Mouse (Mus musculus): ENCODE data around the gene Selenos. TPM values are rescaled to one million over a fixed set of nuclear protein-coding genes. Genes with fewer than 3 reads are reported as not detected.
A peak's percentile ranks its signal among the peaks of the same experiment; 100 is the strongest.

Gene Selenos
- polyA plus RNA-seq, 1 experiment from 2014 or later, result 101 TPM

- no peaks in the 10 kb centered on the region for H3K27me3 ChIP-seq
- H3K4me1 ChIP-seq, result peaks cover 66% of the 10 kb centered on the region
- H3K9me3 ChIP-seq, result no peaks in the 10 kb centered on the region
- H3K4me3 ChIP-seq, result peak overlapping the region; percentile 91
- H3K36me3 ChIP-seq, result no peaks in the 10 kb centered on the region
- WGBS, result under 1% methylated on average over 49 of the region's 77 CpGs
- peak overlapping the region; percentile 71 for H3K4me2 ChIP-seq
- H3K27ac ChIP-seq, result peak overlapping the region; percentile 91
- 0 out of 2 replicates have a peak, but pooled peaks have one; percentile 31 for ATAC-seq (ENCODE audit: borderline replicate concordance, extremely low read depth, low FRiP score, low TSS enrichment)
- H3K9ac ChIP-seq, result peak overlapping the region; percentile 71
Observed at GRCm38 (mm10) chr7:66109855-66110635, 30.6 kb downstream of the Selenos start.

DNA sequence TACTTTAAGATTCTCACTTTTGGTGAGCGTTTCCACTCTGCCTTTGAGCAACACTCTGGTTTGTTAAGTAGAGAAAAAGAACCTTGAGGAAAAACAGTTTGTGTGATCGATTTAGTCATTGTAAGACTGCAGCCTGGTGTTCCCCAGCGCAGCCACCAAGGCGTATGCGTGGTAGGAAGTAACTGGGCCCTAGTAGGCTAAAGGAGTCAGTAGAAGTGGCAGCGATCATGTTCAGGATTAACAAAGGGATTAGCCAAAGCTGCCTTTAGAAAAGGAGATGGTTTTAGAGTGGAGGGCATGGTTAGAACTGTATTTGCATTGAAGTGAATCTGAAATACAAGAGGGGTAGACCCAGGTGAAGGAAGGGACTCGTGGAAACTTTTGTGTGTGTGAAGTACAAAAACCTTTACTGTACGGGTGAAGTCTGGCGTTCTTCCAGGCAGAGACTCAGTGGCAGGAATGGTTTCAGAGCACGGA, 31.2 kb downstream of the Selenos start:
- Histone ChIP-seq H3K27ac (peak overlapping the region; percentile 91), H3K9me3 (no peaks in the 10 kb centered on the region), H3K36me3 (no peaks in the 10 kb centered on the region), H3K4me3 (peak overlapping the region; percentile 91), H3K4me1 (peaks cover 67% of the 10 kb centered on the region), H3K9ac (peak overlapping the region; percentile 71), H3K4me2 (peak overlapping the region; percentile 71), H3K27me3 (no peaks in the 10 kb centered on the region)
- no peak for ATAC-seq (ENCODE audit: borderline replicate concordance, extremely low read depth, low FRiP score, low TSS enrichment)
- WGBS, result under 1% methylated on average over 10 of the region's 10 CpGs

- no peak for ATAC-seq (ENCODE audit: borderline replicate concordance, extremely low read depth, low FRiP score, low TSS enrichment)
- H3K36me3 ChIP-seq, result no peaks in the 10 kb centered on the region
- peaks cover 69% of the 10 kb centered on the region for H3K4me1 ChIP-seq
- H3K27me3 ChIP-seq, result no peaks in the 10 kb centered on the region
- H3K9ac ChIP-seq, result peak overlapping the region; percentile 71; the same call in 1 of the 2 replicates
- no peaks in the 10 kb centered on the region for H3K9me3 ChIP-seq
- 45% methylated on average over 10 of the region's 10 CpGs for WGBS
- H3K4me2 ChIP-seq, result peak overlapping the region; percentile 71
- 0 out of 2 replicates have a peak overlapping the region, but pooled peaks have one; percentile 91 for H3K27ac ChIP-seq
- peak overlapping the region; percentile 91 for H3K4me3 ChIP-seq
Observed at GRCm38 (mm10) chr7:66111211-66111610, 31.8 kb downstream of the Selenos start.

DNA sequence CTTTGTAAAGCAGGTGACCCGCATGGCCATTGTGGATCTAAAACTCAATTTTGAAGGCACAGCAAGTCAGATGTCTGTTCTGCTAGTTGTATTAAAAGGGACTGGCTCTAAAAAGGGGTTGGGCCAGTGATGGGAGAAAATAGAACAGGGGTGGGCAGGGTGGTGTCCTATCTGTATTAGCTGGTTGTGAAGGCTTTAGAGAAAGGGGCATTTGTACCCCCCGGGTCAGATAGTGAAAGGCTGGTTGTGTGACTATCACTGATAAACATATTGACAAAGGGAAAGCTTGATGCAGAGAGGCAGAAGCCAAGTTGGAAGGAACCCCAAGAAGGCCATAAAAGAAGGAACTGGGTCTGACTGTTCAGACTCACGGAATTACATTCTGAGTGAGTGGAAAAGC, 34.1 kb downstream of the Selenos start:
- H3K4me3 ChIP-seq, result no peak overlapping the region
- no peak overlapping the region for H3K9ac ChIP-seq
- H3K4me2 ChIP-seq, result no peak overlapping the region
- no peaks in the 10 kb centered on the region for H3K27me3 ChIP-seq
- no peak for ATAC-seq (ENCODE audit: borderline replicate concordance, extremely low read depth, low FRiP score, low TSS enrichment)
- H3K9me3 ChIP-seq, result no peaks in the 10 kb centered on the region
- 81% methylated on average over 3 of the region's 3 CpGs for WGBS
- H3K27ac ChIP-seq, result no peak overlapping the region
- peaks cover 71% of the 10 kb centered on the region for H3K4me1 ChIP-seq
- no peaks in the 10 kb centered on the region for H3K36me3 ChIP-seq

DNA sequence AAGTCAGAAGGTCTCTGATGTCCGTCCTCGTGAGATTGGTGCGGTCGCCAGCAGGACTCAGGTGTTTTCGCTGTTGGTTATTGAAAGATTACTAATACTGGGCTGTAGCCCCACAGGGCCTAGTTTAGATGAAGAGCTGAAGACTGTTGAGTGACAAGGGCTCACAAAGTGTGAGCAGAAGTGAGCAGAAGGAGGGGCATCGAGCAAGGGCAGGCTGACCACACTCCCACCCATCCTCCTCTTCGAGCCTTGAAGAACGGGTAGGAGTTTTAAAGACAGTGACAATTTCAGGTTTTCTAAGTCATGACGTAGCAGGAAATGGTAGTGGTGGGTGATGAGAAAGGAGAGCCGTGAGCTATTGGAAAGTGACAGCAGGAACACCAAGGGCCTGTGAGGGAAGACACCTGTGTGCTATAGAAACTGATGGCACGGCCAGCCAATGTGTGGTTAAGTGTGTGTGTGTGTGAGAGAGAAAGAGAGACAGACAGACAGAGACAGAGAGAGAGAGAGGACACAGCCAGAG, 36.4 kb downstream of the Selenos start:
- Histone ChIP-seq H3K27ac (no peak overlapping the region), H3K9me3 (no peaks in the 10 kb centered on the region), H3K4me3 (no peak overlapping the region), H3K27me3 (no peaks in the 10 kb centered on the region), H3K9ac (no peak overlapping the region), H3K36me3 (no peaks in the 10 kb centered on the region), H3K4me1 (peaks cover 86% of the 10 kb centered on the region), H3K4me2 (0 out of 2 replicates have a peak overlapping the region, but pooled peaks have one; percentile 5)
- no peak for ATAC-seq (ENCODE audit: borderline replicate concordance, extremely low read depth, low FRiP score, low TSS enrichment)
- 57% methylated on average over 11 of the region's 11 CpGs for WGBS

- whole genome bisulfite sequencing, result 50% methylated on average over 8 of the region's 8 CpGs
- Histone ChIP-seq H3K9me3 (no peaks in the 10 kb centered on the region), H3K4me1 (peaks cover 87% of the 10 kb centered on the region), H3K27me3 (no peaks in the 10 kb centered on the region), H3K9ac (no peak overlapping the region), H3K27ac (peak overlapping the region; percentile 47), H3K4me2 (peak overlapping the region; percentile 11; the same call in 1 of the 2 replicates), H3K36me3 (no peaks in the 10 kb centered on the region), H3K4me3 (no peak overlapping the region)
- peak; percentile 69 for ATAC-seq (ENCODE audit: borderline replicate concordance, extremely low read depth, low FRiP score, low TSS enrichment)
Observed at GRCm38 (mm10) chr7:66116906-66117482, 37.5 kb downstream of the Selenos start.

DNA sequence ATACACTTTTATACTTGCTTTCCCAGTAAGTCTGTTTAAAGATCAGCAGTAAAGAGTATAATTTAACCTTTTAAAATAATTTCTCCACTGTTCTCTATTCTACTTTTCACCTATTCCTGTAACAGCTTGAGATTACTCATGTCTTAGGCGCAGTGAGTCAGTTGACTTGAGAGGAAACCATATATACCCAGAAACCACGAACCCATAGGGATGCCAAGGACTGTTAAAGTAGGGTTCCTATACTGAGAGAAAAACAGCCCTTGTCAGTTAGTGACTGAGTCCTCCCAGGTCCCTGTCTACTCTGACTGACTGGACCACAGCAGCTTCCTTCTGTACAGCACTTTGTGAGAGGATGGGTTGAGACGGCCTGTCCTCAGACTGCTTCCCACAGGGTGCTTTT, 38.6 kb downstream of the Selenos start:
- H3K36me3 ChIP-seq, result no peaks in the 10 kb centered on the region
- H3K9ac ChIP-seq, result no peak overlapping the region
- H3K27ac ChIP-seq, result no peak overlapping the region
- H3K4me2 ChIP-seq, result no peak overlapping the region
- peaks cover 84% of the 10 kb centered on the region for H3K4me1 ChIP-seq
- H3K27me3 ChIP-seq, result no peaks in the 10 kb centered on the region
- H3K9me3 ChIP-seq, result no peaks in the 10 kb centered on the region
- ATAC-seq (ENCODE audit: borderline replicate concordance, extremely low read depth, low FRiP score, low TSS enrichment), result no peak
- WGBS, result 78% methylated on average over 3 of the region's 3 CpGs
- H3K4me3 ChIP-seq, result no peak overlapping the region

- Histone ChIP-seq H3K27me3 (no peaks in the 10 kb centered on the region), H3K4me2 (no peak overlapping the region), H3K9me3 (no peaks in the 10 kb centered on the region), H3K4me1 (peaks cover 76% of the 10 kb centered on the region), H3K27ac (no peak overlapping the region), H3K9ac (no peak overlapping the region), H3K4me3 (no peak overlapping the region), H3K36me3 (no peaks in the 10 kb centered on the region)
- ATAC-seq (ENCODE audit: borderline replicate concordance, extremely low read depth, low FRiP score, low TSS enrichment), result no peak
- WGBS, result 85% methylated on average over 7 of the region's 7 CpGs
Observed at GRCm38 (mm10) chr7:66118796-66119195, 39.3 kb downstream of the Selenos start.

- Histone ChIP-seq H3K9me3 (no peaks in the 10 kb centered on the region), H3K27ac (no peak overlapping the region), H3K36me3 (0 out of 2 replicates have a peak, but pooled peaks cover under 1% of the 10 kb centered on the region), H3K4me1 (peaks cover 74% of the 10 kb centered on the region), H3K9ac (no peak overlapping the region), H3K4me2 (no peak overlapping the region), H3K27me3 (no peaks in the 10 kb centered on the region), H3K4me3 (no peak overlapping the region)
- ATAC-seq (ENCODE audit: borderline replicate concordance, extremely low read depth, low FRiP score, low TSS enrichment), result no peak
- 43% methylated on average over 1 of the region's 1 CpGs for WGBS
Observed at GRCm38 (mm10) chr7:66120139-66120538, 40.7 kb downstream of the Selenos start.

DNA sequence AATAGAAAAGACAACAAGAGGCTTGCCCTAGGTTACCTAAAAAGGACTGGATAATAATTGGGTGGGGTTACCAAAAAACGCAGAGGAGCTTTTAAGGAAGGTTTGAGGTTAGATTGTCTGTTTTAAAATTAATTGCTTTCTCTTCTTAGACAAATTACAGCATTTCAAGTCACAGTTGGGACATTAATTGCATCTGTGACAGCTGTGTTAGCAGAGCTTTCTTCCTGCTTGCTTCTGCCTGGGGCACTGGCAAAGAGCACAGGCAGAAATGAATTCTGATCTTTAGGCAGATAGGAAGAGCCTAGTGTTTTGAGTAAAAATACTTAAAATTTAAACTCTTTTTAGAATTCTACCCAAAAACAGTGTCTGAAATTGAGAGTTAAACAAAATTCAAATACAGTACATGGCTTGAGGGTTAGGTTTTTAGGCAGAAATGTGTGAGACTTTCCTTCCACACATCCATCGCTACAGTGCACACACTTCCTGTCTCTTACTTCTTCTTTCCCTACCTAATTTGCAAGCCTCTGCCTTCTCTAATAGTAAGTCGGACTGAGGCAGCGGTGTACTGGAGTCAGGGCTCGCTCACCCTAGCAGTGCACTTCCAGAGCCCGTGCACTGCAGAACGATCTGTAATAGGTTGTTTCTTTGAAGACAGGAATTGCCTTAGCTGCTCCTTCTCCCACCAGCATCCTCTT, 41.4 kb downstream of the Selenos start:
- Histone ChIP-seq H3K27ac (no peak overlapping the region), H3K9me3 (no peaks in the 10 kb centered on the region), H3K36me3 (peaks cover 8% of the 10 kb centered on the region), H3K4me1 (peaks cover 67% of the 10 kb centered on the region), H3K4me2 (no peak overlapping the region), H3K4me3 (no peak overlapping the region), H3K9ac (no peak overlapping the region), H3K27me3 (no peaks in the 10 kb centered on the region)
- WGBS, result 72% methylated on average over 7 of the region's 7 CpGs
- no peak for ATAC-seq (ENCODE audit: borderline replicate concordance, extremely low read depth, low FRiP score, low TSS enrichment)

DNA sequence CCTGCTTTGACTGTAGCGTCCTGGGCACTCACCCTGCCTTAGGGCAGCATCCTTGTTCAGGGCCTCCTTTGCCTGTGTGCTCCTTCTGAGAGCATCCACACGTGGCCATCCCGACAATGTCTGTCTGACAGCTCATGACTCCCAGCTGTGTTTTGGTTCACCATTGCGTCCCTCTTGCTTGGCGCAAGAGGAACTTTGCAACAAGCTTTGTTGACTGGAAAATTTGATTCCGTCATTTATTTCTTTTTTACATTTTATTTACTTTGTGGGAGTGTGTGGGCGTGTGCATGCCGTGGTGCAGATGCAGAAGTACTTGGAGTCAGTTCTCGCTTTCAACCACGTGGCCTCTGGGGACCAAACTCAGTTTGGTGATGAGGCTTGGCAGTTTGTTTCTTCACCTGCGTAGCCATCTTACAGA, 45.1 kb downstream of the Selenos start:
- Histone ChIP-seq H3K36me3 (peaks cover 29% of the 10 kb centered on the region), H3K4me1 (peaks cover 42% of the 10 kb centered on the region), H3K27ac (no peak overlapping the region), H3K4me2 (no peak overlapping the region; the same call in 1 of the 2 replicates), H3K9me3 (no peaks in the 10 kb centered on the region), H3K9ac (no peak overlapping the region), H3K4me3 (no peak overlapping the region), H3K27me3 (no peaks in the 10 kb centered on the region)
- 38% methylated on average over 11 of the region's 11 CpGs for WGBS
- ATAC-seq (ENCODE audit: borderline replicate concordance, extremely low read depth, low FRiP score, low TSS enrichment), result peak; percentile 59; the same call in 1 of the 2 replicates
